In genomic region chr9:14982683-14983082, GRCm38 (mm10) we compare ENCODE assay signal across 21 mouse cellular contexts.
DNase-seq lines count a peak whose midpoint lies in the region; ATAC-seq and TF ChIP-seq lines count a peak whose summit lies in the region.
"Had no signal": no experiment of that assay in that cellular context is flagged by ENCODE, and none has a peak within 500 bp of the region (broad histone marks: within the 10 kb centered on the region; RNA-seq: fewer than 3 reads in every experiment).

No protein-coding gene starts in this region.

- H3K4me3 ChIP-seq in left cerebral cortex, adult 2 months = no peak overlapping the region
- no peak overlapping the region for H3K4me3 ChIP-seq in cortical plate, adult 2 months (ENCODE audit: insufficient read depth, low read length)
- H3K4me3 ChIP-seq in lung, adult 2 months (replicated peaks; ENCODE audit: extremely low read depth, low read depth, low read length) = no peak overlapping the region
- H3K4me3 ChIP-seq: embryonic facial prominence, embryonic 10.5 days; embryonic facial prominence, embryonic 12.5 days; forebrain, embryonic 13.5 days; forebrain, embryonic 15.5 days had no signal

- peaks cover 1% of the 10 kb centered on the region for H3K4me1 ChIP-seq in cortical plate, adult 2 months (ENCODE audit: control insufficient read depth, insufficient read depth, low read length)
- H3K4me1 ChIP-seq in lung, adult 2 months (ENCODE audit: control insufficient read depth, insufficient read depth, low read length) = no peaks in the 10 kb centered on the region
- H3K4me1 ChIP-seq: embryonic facial prominence, embryonic 12.5 days; forebrain, embryonic 13.5 days; forebrain, embryonic 15.5 days had no signal

- intact Hi-C loops in left cerebral cortex, adult 2 months (cut with DNase I) = loop anchor here (5.0 kb wide), 1 partner anchor 75 kb away; no protein-coding TSS in a partner anchor

- H3K27ac ChIP-seq in left cerebral cortex, adult 2 months = peak overlapping the region; percentile 36; the same call in 1 of the 2 replicates
- peak overlapping the region; percentile 71 for H3K27ac ChIP-seq in cortical plate, adult 2 months (ENCODE audit: insufficient read depth, low read length)
- H3K27ac ChIP-seq: embryonic facial prominence, embryonic 10.5 days; embryonic facial prominence, embryonic 12.5 days; forebrain, embryonic 13.5 days; forebrain, embryonic 15.5 days had no signal

- DNase-seq in left cerebral cortex, adult 2 months (ENCODE audit: extremely low spot score in 1 of 2, low spot score in 2 of 2) = no peak
- DNase-seq in left cerebral cortex, adult 18-20 months (ENCODE audit: low spot score in 2 of 2) = no peak
- no peak for DNase-seq in lung, postnatal 36 days
- no peak for DNase-seq in lung, postnatal 10 days
- DNase-seq in lung, adult 2 months = no peak
- DNase-seq: adrenal gland, adult 8-10 months; adrenal gland, postnatal 14 days; adrenal gland, postnatal 36 days; B cell, adult 2 months; cerebellum, adult 11-12 months; cerebellum, adult 2 months; cerebellum, adult 9-10 months; cerebellum, postnatal 10 days; cerebellum, postnatal 25 days; forebrain, postnatal 0 days had no signal

- TF ChIP-seq POLR2A in cortical plate, adult 2 months (IDR thresholded peaks at IDR 0.05; ENCODE audit: extremely low read depth, insufficient read depth, low read length) = no peak
- no peak for TF ChIP-seq POLR2A in lung, adult 2 months (IDR thresholded peaks at IDR 0.05; ENCODE audit: borderline replicate concordance, extremely low read depth, low read depth, low read length)

- ATAC-seq in megakaryocyte, adult 5-6 weeks (ENCODE audit: poor library complexity, severe bottlenecking) = peak; percentile 35; the same call in 1 of the 2 replicates
- ATAC-seq: forebrain, embryonic 13.5 days; forebrain, embryonic 15.5 days; forebrain, postnatal 0 days had no signal

- no peak for TF ChIP-seq CTCF in left cerebral cortex, adult 2 months (IDR thresholded peaks at IDR 0.05)
- TF ChIP-seq CTCF in cortical plate, adult 2 months (IDR thresholded peaks at IDR 0.05; ENCODE audit: extremely low read depth, insufficient read depth, low read length) = no peak
- TF ChIP-seq CTCF in lung, adult 2 months (IDR thresholded peaks at IDR 0.05; ENCODE audit: insufficient read depth, low read length) = no peak
